Mouse (Mus musculus) heart, postnatal 0 days (tissue): ENCODE data around the gene Cnot6l.

Experiments used
- CTCF ChIP-seq: IDR thresholded peaks from 2 replicates; pipeline ENCODE4 v1.5.1; 2016; ENCODE audit warnings: antibody characterized with exemption, control low read depth, low read depth
- EP300 ChIP-seq: IDR thresholded peaks from 2 replicates; pipeline ENCODE4 v1.6.1; 2016; ENCODE audit warnings: antibody characterized with exemption, low read depth

GRCm38 (mm10) chr5:96183987-96184386 lies 20.0 kb upstream of the Cnot6l start:
- TF ChIP-seq CTCF = no peak
- TF ChIP-seq EP300 = no peak
